Mouse (Mus musculus) cerebellum, adult 2 months (tissue): ENCODE results near the gene Als2cl. TPM values are rescaled to one million over a fixed set of nuclear protein-coding genes. Genes with fewer than 3 reads are reported as not detected.

Experiments used
- DNase-seq, 2 experiments: peaks; one replicate each; pipeline ENCODE4 v3.0.0; 2021
- H3K27ac ChIP-seq: fragments of 200-500 bp; 2 replicates; pipeline ENCODE4 v1.5.1; 2012; ENCODE audit warnings: low read length, control low read depth, inconsistent platforms; ENCODE audit not compliant: insufficient read depth
- H3K27me3 ChIP-seq: fragments of 200-500 bp; 2 replicates; pipeline ENCODE4 v1.6.1; 2012; ENCODE audit warnings: inconsistent platforms, mild to moderate bottlenecking, low read length, moderate library complexity; ENCODE audit not compliant: control insufficient read depth, insufficient read depth
- H3K4me1 ChIP-seq: fragments of 200-500 bp; 2 replicates; pipeline ENCODE4 v1.6.1; 2011; ENCODE audit warnings: low read length; ENCODE audit not compliant: control insufficient read depth, insufficient read depth
- H3K4me3 ChIP-seq: fragments of 200-500 bp; replicated peaks from 2 replicates; pipeline ENCODE3; 2011; ENCODE audit warnings: mild to moderate bottlenecking, low read depth, low read length, control low read depth; ENCODE audit not compliant: insufficient read depth
- CTCF ChIP-seq: fragments of 200-500 bp; IDR thresholded peaks from 2 replicates; pipeline ENCODE4 v1.5.1; 2011; ENCODE audit warnings: low read depth, mild to moderate bottlenecking, control low read depth, low read length, moderate library complexity, borderline replicate concordance; ENCODE audit not compliant: insufficient read depth
- POLR2A ChIP-seq: fragments of 200-500 bp; IDR thresholded peaks from 2 replicates; pipeline ENCODE4 v1.6.1; 2011; ENCODE audit warnings: low read length, control low read depth, borderline replicate concordance; ENCODE audit not compliant: insufficient read depth
- WGBS: fragments of 180-500 bp; shearing (Covaris S2); methylation state at CpG from one replicate; pipeline ENCODE4 v1.1.7; 2018; 5-methylcytosine and 5-hydroxymethylcytosine counted together
- polyA plus RNA-seq: library from polyadenylated mRNA; depleted of rRNA; stranded (reverse); fragments of >200 nt; gene quantifications from 2 replicates; pipeline ENCODE4 v1.2.3, GENCODE M21; 2012

The Als2cl gene
- polyA plus RNA-seq, 1 experiment = 15.8 TPM

DNA sequence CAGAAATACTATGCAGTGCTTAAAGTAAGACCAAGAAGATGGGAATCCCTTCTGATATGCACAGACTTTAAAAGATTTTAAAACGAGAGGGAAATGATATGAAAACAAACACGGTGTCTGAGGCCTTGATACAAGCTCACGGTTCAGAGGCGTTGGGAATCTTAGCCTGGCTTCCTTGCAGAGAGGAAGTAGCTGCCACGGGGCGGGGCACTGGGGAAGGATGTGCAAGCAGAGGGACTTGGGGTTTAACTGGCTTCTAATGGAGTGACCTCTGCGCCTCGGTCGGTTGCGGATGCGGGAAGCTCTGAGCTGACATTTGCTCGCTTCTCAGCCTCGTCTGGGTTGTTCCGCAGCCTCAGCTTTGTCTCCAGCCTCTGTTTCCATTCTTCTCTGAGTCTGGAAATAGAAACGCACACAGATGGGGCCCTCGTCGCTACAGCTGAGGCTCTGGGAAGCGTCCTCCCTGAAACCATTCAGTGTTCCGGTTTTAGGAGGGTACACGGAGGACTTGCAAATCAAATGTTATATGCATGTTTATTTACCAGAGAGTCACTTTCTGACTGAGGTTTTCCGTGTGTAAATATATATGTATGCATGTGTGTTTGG is 35.1 kb downstream of the Als2cl start:
- H3K27me3 ChIP-seq = no peaks in the 10 kb centered on the region
- WGBS = 68% methylated on average over 21 of the region's 21 CpGs
- no peak overlapping the region for H3K4me3 ChIP-seq
- DNase-seq = no peak
- H3K27ac ChIP-seq = no peak overlapping the region
- no peaks in the 10 kb centered on the region for H3K4me1 ChIP-seq
- no peak for TF ChIP-seq CTCF
- TF ChIP-seq POLR2A = no peak

DNA sequence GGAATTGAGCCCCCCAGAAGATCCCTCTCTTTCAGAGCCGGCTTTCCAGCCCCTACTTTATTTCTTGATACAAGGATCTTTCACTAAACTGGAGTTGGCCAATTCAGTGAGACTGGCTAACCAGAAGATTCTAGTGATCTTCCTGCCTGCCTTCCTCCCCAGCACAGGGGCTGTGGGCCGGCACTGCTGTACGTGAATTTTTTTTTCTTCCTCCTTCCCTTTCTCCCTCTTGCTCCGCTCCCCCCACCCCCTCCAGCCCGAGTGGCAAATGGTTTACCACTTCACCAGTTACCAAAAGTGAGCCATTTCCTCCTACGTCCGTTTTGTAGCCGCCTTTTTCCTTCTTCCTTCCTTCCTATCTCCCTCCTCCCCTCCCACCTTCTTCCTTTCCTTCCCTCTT is 35.8 kb downstream of the Als2cl start:
- no peak for TF ChIP-seq POLR2A
- no peak for TF ChIP-seq CTCF
- H3K4me1 ChIP-seq = no peaks in the 10 kb centered on the region
- no peak for DNase-seq
- H3K4me3 ChIP-seq = no peak overlapping the region
- H3K27me3 ChIP-seq = no peaks in the 10 kb centered on the region
- 75% methylated on average over 8 of the region's 8 CpGs for WGBS
- no peak overlapping the region for H3K27ac ChIP-seq

DNA sequence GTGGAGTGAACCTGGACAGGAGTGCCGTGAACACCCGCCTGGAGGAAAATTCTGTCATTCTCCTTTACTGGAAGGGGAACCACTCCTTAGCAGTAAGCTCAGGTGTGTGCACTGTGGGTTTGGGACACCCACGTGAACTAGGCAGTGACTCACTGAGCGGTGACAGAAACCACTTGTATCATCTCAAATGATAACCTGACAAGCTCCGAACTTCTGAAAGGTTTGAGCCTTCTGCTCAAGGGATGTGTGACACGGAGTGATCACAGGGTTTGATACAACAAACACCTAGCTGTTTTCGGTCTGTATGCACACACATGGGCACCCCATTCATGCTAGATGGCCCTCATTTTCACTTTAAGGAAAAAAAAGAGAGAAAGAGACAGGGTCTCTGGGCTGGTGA is 37.1 kb downstream of the Als2cl start, which contains the start of gene Fam240a:
Gene Fam240a, minus strand, starts transcription at position 76 of the 400 bp plus-strand sequence.
- TF ChIP-seq CTCF (no peak), POLR2A (no peak)
- WGBS = 87% methylated on average over 7 of the region's 7 CpGs
- Histone ChIP-seq H3K27me3 (no peaks in the 10 kb centered on the region), H3K27ac (no peak within 1 kb of the TSS), H3K4me3 (no peak within 1 kb of the TSS), H3K4me1 (no peaks in the 10 kb centered on the region)
- no peak for DNase-seq

DNA sequence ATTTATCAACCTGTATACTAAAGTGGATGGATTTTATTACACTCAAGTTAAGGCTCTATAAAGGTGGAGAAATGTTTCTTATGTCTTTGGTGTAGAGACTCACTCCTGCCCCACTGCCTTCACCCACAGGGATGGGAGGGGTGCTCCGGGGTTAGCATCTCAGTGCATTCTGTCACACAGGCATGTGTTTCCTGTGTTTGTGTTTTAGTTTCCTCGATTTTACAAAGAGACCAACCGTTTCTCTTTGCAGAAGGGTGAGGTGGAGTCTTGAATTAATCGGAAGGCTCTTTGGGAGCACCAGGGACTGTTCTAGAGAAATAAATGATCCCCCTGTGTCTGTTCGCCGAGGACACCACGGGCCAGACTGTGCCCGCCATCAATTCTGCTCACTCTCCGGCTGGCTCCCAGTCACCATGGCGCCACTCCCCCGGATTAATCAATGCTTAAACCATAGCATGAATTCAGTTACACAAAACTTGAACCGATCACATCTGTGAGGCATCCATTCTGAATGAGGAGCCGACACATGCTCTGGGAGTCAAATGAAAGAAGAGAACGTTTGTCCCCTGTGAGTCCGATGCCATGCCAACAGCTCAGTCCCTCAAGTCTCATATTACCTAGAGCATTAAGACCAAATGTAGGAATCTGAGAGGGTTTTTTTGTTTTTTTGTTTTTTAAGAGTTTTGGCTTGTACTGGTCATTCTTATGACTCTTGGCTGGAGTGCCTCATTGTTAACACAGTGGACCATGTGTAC is 41.2 kb downstream of the Als2cl start:
- 59% methylated on average over 15 of the region's 15 CpGs for WGBS
- Histone ChIP-seq H3K27me3 (no peaks in the 10 kb centered on the region), H3K4me1 (no peaks in the 10 kb centered on the region), H3K4me3 (no peak overlapping the region), H3K27ac (no peak overlapping the region)
- TF ChIP-seq CTCF = no peak
- TF ChIP-seq POLR2A = no peak
- DNase-seq = no peak

DNA sequence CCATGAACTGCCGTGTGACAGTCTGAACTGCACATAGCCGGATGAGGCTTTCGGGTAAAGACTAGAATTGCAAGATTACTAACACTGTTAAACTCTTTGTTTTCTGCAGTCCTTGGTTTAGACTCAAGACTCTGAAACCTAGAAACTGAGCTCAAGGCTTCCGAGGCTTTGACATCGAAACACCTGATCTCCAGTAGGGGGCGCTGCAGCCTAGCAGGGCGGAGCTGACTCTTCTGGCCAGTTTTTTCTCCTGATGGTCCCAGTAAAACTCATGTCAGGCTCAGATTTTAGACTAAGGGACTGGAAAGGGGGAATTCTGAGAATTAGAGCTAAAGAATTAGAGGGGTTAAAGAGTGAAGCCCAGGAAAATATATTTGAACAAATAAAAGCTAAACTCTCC is 43.1 kb downstream of the Als2cl start:
- peak; percentile 31 to 32 for DNase-seq
- Histone ChIP-seq H3K27me3 (no peaks in the 10 kb centered on the region), H3K4me3 (no peak overlapping the region), H3K4me1 (no peaks in the 10 kb centered on the region), H3K27ac (no peak overlapping the region)
- 17% methylated on average over 7 of the region's 7 CpGs for WGBS
- TF ChIP-seq POLR2A (no peak), CTCF (peak; percentile 67; the same call in 1 of the 2 replicates)

DNA sequence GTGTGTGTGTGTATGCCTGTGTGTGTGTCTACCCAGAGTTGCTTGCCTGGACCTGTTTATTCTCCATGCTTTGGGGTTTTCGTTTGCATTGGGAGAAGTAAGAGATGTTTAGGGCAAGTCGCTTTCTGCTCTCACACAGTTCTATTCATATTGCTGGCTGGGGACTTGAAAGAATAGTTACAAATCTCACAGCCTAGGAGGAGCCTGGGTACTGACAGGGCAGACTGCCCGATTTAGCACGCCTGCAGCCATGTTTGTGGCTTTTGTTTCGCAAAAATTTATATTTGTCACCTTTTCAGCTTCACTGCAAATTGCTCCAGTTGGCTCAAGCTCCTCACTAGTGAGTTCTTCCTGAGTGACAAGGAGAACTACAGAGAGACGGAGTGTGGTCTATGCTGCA is 51.9 kb downstream of the Als2cl start:
- no peak overlapping the region for H3K27ac ChIP-seq
- peaks cover 5% of the 10 kb centered on the region for H3K4me1 ChIP-seq
- no peak overlapping the region for H3K4me3 ChIP-seq
- no peaks in the 10 kb centered on the region for H3K27me3 ChIP-seq
- 35% methylated on average over 6 of the region's 6 CpGs for WGBS
- TF ChIP-seq POLR2A = no peak
- no peak for TF ChIP-seq CTCF
- peak in 1 of 2 experiments; percentile 9 for DNase-seq

DNA sequence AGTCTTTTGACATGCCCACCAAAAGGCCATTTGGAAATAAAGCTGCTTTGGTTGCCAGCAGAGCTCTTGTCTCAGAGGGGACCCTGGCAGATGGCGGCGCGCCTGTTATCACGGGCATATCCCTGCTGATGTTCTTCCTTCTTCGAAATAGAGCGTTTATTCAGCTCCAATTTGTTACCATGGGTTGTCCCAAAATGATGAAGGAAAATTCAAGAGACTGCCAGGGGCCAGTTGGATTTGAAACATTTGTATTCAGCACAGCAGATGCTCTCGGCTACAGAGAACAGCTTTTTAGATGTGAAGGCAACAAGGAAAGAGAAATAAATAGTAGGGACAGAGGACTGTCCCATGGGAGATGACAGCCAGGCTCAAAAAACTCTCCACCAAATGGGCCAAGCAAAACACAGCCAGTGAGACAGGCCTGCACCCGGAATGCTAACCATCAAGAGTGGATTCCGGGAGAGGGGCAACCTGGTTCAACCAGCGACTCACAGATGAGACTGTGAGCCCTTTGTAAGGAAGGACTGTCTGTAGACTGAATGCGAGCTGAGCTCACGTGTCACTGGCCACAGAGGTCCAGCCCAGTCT is 54.3 kb downstream of the Als2cl start:
- peaks cover 5% of the 10 kb centered on the region for H3K4me1 ChIP-seq
- TF ChIP-seq CTCF = no peak
- no peak for TF ChIP-seq POLR2A
- 26% methylated on average over 12 of the region's 12 CpGs for WGBS
- H3K27me3 ChIP-seq = no peaks in the 10 kb centered on the region
- no peak overlapping the region for H3K4me3 ChIP-seq
- H3K27ac ChIP-seq = peak overlapping the region; percentile 67; the same call in 1 of the 2 replicates
- peak; percentile 29 to 59 for DNase-seq
